Mouse (Mus musculus): ENCODE data around the gene Neu4.
"Not testable (repeated sequence)": the region's sequence is repeated elsewhere in the genome, so short reads cannot be mapped to it uniquely, and the experiment has no call there.

DNA sequence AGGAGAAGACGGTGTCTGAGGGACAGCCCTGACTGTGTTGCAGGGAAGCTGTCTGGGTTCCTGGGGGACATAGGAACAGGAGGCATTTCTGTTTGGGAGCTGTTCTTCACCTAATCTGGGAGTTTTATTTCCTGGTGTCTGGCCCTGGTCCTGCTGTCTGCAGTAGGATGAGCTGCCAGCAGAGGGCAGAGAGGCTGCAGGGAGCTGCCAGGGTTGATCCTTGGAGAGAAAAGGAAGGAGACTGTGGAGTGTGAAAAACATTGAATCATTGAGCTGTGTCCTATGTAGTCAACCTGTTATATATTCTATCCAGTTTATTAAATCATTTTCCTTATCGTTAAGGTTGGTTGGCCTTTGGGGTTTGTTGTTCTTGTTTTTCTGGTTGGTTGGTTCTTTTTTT is 39.3 kb upstream of the Neu4 start:
- TF ChIP-seq POLR2A (IDR thresholded peaks at IDR 0.05; ENCODE audit: borderline replicate concordance, insufficient read depth, low read length); CTCF (IDR thresholded peaks at IDR 0.05; ENCODE audit: borderline replicate concordance, insufficient read depth, low read depth, low read length): not testable (repeated sequence)
